Mouse (Mus musculus) forebrain, embryonic 10.5 days (tissue): ENCODE measurements around the gene Mybbp1a. TPM values are rescaled to one million over a fixed set of nuclear protein-coding genes. Genes with fewer than 3 reads are reported as not detected.

Experiments used
- DNase-seq: peaks from one replicate; pipeline ENCODE4 v3.0.0-alpha.2; 2017; ENCODE audit warnings: low spot score; ENCODE audit errors: extremely low spot score
- H3K27ac ChIP-seq: fragments of 300-500 bp; sonication (generic); 2 replicates; pipeline ENCODE4 v1.5.1; 2016; ENCODE audit warnings: mild to moderate bottlenecking
- H3K27me3 ChIP-seq: fragments of 300-500 bp; sonication (generic); 2 replicates; pipeline ENCODE4 v1.6.1; 2016; ENCODE audit warnings: mild to moderate bottlenecking; ENCODE audit not compliant: poor library complexity, severe bottlenecking
- H3K36me3 ChIP-seq: fragments of 300-500 bp; sonication (generic); replicated peaks from 2 replicates; pipeline ENCODE4 v1.6.1; 2016; ENCODE audit warnings: mild to moderate bottlenecking, moderate library complexity
- H3K4me1 ChIP-seq: fragments of 300-500 bp; sonication (generic); 2 replicates; pipeline ENCODE4 v1.6.1; 2016
- H3K4me3 ChIP-seq: fragments of 300-500 bp; sonication (generic); 2 replicates; pipeline ENCODE4 v1.5.1; 2016; ENCODE audit warnings: mild to moderate bottlenecking, moderate library complexity
- H3K9me3 ChIP-seq: fragments of 300-500 bp; sonication (generic); 2 replicates; pipeline ENCODE4 v1.6.1; 2016; ENCODE audit warnings: mild to moderate bottlenecking, moderate library complexity
- WGBS: fragments of 180-500 bp; shearing (Covaris S2); methylation state at CpG from one replicate; pipeline ENCODE4 v1.1.7; 2016; 5-methylcytosine and 5-hydroxymethylcytosine counted together
- polyA plus RNA-seq: library from polyadenylated mRNA; unstranded; fragments of >200 nt; fragmentation: Nextera tagmentation; extraction: Ambion mirVana; gene quantifications from 2 replicates; pipeline ENCODE4 v1.2.1, GENCODE M21; 2016

Gene Mybbp1a
- polyA plus RNA-seq, 1 experiment from 2014 or later, result 248 TPM

DNA sequence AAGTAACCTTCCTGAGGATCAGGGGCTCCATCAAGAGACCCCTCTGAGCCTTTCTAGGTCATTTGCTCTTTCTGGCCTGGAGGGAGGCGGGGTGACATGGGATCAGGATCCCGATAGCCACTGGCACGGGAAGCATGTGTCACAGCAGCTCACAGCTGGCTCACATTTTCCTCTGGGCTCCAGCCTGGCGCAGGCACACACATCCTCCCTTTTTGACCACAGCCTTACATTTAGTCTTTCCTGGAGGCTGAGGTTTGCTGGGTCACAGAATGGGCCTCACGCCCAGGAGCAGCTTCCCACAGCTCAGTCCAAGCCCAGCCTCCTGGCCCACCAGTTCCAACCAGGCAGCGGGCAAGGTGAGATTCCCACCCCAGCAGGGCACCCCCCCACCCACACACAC, 37.1 kb downstream of the Mybbp1a start:
- WGBS, result 77% methylated on average over 6 of the region's 6 CpGs
- Histone ChIP-seq H3K4me1 (peaks cover 43% of the 10 kb centered on the region), H3K27ac (peak overlapping the region; percentile 58), H3K9me3 (no peaks in the 10 kb centered on the region), H3K27me3 (no peaks in the 10 kb centered on the region), H3K4me3 (no peak overlapping the region), H3K36me3 (no peaks in the 10 kb centered on the region)
- DNase-seq, result no peak

DNA sequence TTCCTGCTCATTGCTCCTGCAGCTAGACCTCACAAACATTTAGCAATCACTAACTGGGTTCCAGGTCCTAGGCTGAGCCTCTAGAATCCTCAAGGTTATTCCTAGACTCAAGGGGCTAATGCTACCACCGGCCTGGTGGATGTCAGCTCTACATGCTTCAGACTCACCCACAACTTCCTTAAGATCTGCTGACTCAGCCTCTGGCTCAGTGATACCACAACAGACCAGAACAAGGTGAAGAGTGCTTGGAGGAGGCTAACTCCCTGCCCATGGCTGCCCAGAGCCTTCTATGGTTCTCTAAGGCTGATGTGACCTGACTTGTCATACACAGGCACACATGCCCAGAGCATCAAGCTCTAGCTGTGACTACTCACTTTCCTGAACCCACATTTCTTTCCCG, 38.3 kb downstream of the Mybbp1a start:
- Histone ChIP-seq H3K9me3 (no peaks in the 10 kb centered on the region), H3K4me1 (peaks cover 40% of the 10 kb centered on the region), H3K27me3 (no peaks in the 10 kb centered on the region), H3K4me3 (no peak overlapping the region), H3K27ac (peak overlapping the region; percentile 12; the same call in 1 of the 2 replicates), H3K36me3 (no peaks in the 10 kb centered on the region)
- WGBS, result 82% methylated on average over 2 of the region's 2 CpGs
- DNase-seq, result no peak

GRCm38 (mm10) chr11:72481313-72481712, 40.2 kb downstream of the Mybbp1a start:
- H3K27ac ChIP-seq, result peak overlapping the region; percentile 67
- WGBS, result 83% methylated on average over 5 of the region's 5 CpGs
- H3K4me3 ChIP-seq, result no peak overlapping the region
- H3K36me3 ChIP-seq, result no peaks in the 10 kb centered on the region
- DNase-seq, result no peak
- H3K27me3 ChIP-seq, result peaks cover 8% of the 10 kb centered on the region; the same call in 1 of the 2 replicates
- H3K4me1 ChIP-seq, result peaks cover 34% of the 10 kb centered on the region
- H3K9me3 ChIP-seq, result no peaks in the 10 kb centered on the region

DNA sequence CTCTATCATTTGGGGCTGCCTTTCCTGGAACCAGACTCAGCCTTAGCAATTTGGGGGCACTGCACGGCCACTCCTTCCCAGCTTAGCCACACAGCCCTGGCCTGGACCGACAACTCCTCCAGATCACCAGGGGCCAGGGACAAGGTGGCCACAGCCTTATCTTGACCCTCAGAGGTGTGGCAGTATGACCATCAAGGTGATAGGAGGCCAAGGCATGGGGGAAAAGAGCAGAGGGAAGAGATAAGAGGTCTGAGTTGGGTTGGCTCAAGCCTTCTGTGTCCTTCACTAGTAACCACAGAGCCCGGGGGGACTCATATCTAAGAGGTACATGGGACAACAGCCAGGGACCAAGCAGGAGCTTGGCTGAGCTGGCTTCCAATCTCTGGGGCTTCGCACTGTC, 40.8 kb downstream of the Mybbp1a start:
- WGBS, result 86% methylated on average over 4 of the region's 4 CpGs

DNA sequence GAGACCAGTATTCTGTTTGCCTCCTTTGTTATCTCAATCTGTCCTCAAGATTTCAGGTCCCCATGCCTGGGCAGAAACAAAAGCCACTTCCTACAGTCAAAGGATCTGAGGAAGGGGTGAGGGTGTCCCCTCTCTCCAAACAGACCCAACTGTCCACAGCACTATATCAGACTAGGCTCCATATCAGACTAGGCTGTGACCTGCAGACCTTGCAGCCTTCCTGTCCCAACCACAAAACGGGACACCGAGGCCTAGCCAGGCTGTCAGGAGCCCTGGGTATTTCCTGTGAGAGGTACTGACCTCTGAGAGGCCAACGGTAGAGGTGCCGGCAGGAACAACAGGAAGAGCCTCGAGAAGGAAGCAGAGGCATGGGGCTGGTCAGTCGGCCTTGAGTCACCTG, 43.4 kb downstream of the Mybbp1a start:
- peaks cover 25% of the 10 kb centered on the region for H3K4me1 ChIP-seq
- 71% methylated on average over 6 of the region's 6 CpGs for WGBS
- H3K27me3 ChIP-seq, result peaks cover 40% of the 10 kb centered on the region
- no peak for DNase-seq
- H3K36me3 ChIP-seq, result no peaks in the 10 kb centered on the region
- no peaks in the 10 kb centered on the region for H3K9me3 ChIP-seq
- H3K27ac ChIP-seq, result 0 out of 2 replicates have a peak overlapping the region, but pooled peaks have one; percentile 11
- no peak overlapping the region for H3K4me3 ChIP-seq

More for the DNA sequence above, 40.8 kb downstream of the Mybbp1a start:
- Histone ChIP-seq H3K4me3 (no peak overlapping the region), H3K27me3 (peaks cover 14% of the 10 kb centered on the region), H3K36me3 (no peaks in the 10 kb centered on the region), H3K4me1 (peaks cover 28% of the 10 kb centered on the region), H3K9me3 (no peaks in the 10 kb centered on the region), H3K27ac (peak overlapping the region; percentile 67; the same call in 1 of the 2 replicates)
- DNase-seq, result no peak

GRCm38 (mm10) chr11:72485157-72485556, 44.0 kb downstream of the Mybbp1a start:
- no peaks in the 10 kb centered on the region for H3K9me3 ChIP-seq
- peak overlapping the region; percentile 30; the same call in 1 of the 2 replicates for H3K27ac ChIP-seq
- WGBS, result 77% methylated on average over 5 of the region's 5 CpGs
- no peak for DNase-seq
- H3K4me3 ChIP-seq, result no peak overlapping the region
- H3K27me3 ChIP-seq, result peaks cover 46% of the 10 kb centered on the region
- H3K36me3 ChIP-seq, result no peaks in the 10 kb centered on the region
- H3K4me1 ChIP-seq, result peaks cover 31% of the 10 kb centered on the region

DNA sequence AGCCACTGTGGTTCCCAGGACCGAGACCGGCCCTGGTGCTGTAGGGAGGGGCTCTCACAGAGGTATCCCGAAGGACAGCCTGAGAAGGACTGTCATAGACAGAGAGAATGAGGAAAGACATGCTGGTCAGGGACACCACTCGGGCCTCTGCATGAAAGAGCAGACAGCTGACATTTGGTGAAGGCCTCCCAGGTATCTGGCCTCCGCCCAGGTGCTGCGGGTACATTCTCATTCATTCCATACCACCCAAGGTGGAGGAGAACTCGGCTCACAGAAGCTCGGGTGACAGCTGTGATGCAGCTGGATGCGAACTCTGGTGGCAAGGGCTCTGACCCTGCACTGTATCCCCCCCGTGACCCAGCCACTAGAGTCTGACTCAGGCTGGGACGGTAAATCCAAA, 44.8 kb downstream of the Mybbp1a start:
- WGBS, result 77% methylated on average over 11 of the region's 11 CpGs
- Histone ChIP-seq H3K27ac (no peak overlapping the region), H3K4me3 (no peak overlapping the region), H3K36me3 (no peaks in the 10 kb centered on the region), H3K9me3 (no peaks in the 10 kb centered on the region), H3K4me1 (peaks cover 32% of the 10 kb centered on the region), H3K27me3 (peaks cover 54% of the 10 kb centered on the region)
- no peak for DNase-seq

GRCm38 (mm10) chr11:72487171-72487570, 46.0 kb downstream of the Mybbp1a start:
- Histone ChIP-seq H3K36me3 (no peaks in the 10 kb centered on the region), H3K4me3 (peak overlapping the region; percentile 68), H3K27me3 (peaks cover 66% of the 10 kb centered on the region), H3K4me1 (peaks cover 39% of the 10 kb centered on the region), H3K9me3 (no peaks in the 10 kb centered on the region), H3K27ac (peak overlapping the region; percentile 22; the same call in 1 of the 2 replicates)
- 69% methylated on average over 5 of the region's 5 CpGs for WGBS
- no peak for DNase-seq

DNA sequence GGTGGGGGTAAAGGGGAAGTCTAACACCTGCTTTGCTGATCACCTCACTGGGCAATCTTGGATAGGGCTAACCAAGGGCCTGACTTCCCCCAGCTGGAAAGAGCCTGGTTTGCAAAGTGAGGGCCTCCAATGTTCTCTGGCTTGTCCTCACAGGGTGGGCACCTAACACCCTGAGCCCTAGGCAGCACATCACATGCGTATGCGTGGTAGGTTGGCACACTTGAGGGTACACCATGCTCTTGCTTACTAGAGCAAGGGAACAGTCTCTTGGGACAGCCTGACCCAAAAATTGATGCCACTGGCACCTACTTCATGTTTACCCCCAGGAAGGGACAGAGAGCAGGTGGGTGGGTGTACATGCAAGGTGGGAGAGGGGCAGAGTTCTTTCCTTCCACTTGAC, 46.6 kb downstream of the Mybbp1a start:
- no peaks in the 10 kb centered on the region for H3K36me3 ChIP-seq
- peaks cover 67% of the 10 kb centered on the region for H3K27me3 ChIP-seq
- H3K4me1 ChIP-seq, result peaks cover 40% of the 10 kb centered on the region
- H3K4me3 ChIP-seq, result peak overlapping the region; percentile 68
- H3K27ac ChIP-seq, result no peak overlapping the region
- 89% methylated on average over 2 of the region's 2 CpGs for WGBS
- no peak for DNase-seq
- no peaks in the 10 kb centered on the region for H3K9me3 ChIP-seq

DNA sequence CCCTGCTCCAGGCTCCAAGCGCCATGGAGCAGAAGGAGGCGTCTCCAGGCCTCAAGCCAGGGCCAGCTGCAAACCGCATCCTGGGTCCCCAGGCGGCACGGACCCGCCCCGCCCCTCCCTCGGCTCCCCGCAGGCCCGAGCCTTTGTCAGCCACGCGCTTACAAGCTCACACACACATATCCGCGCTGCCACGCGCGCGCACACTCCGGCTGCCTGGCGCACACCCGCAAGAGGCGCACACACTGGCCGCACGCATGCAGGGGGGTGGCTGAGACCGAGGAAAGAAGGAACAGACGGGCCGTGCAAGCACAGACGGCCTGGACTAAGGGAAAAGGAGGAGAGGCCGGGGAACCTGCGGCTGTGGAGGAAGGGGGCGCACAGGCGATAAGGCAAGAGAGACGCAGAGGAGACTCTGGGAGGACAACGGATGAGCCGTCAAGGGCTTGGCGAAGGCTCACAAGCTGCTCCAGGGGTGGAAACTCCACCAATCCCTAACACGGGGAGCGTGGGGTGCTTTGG, 47.7 kb downstream of the Mybbp1a start:
- H3K27me3 ChIP-seq, result peaks cover 67% of the 10 kb centered on the region
- H3K36me3 ChIP-seq, result no peaks in the 10 kb centered on the region
- H3K4me1 ChIP-seq, result peaks cover 40% of the 10 kb centered on the region
- under 1% methylated on average over 38 of the region's 38 CpGs for WGBS
- DNase-seq, result peak; percentile 39
- no peaks in the 10 kb centered on the region for H3K9me3 ChIP-seq
- peak overlapping the region; percentile 76 for H3K27ac ChIP-seq
- peak overlapping the region; percentile 68 for H3K4me3 ChIP-seq

GRCm38 (mm10) chr11:72489397-72489796, 48.2 kb downstream of the Mybbp1a start:
- H3K4me3 ChIP-seq, result peak overlapping the region; percentile 68
- no peaks in the 10 kb centered on the region for H3K9me3 ChIP-seq
- under 1% methylated on average over 42 of the region's 42 CpGs for whole genome bisulfite sequencing
- peak overlapping the region; percentile 76 for H3K27ac ChIP-seq
- H3K27me3 ChIP-seq, result peaks cover 67% of the 10 kb centered on the region
- DNase-seq, result no peak
- H3K4me1 ChIP-seq, result peaks cover 40% of the 10 kb centered on the region
- H3K36me3 ChIP-seq, result no peaks in the 10 kb centered on the region

- peaks cover 35% of the 10 kb centered on the region for H3K4me1 ChIP-seq
- peak; percentile 84 for DNase-seq
- 2% methylated on average over 38 of the region's 42 CpGs for WGBS
- H3K27ac ChIP-seq, result peak within 1 kb of the TSS; percentile 76
- no peaks in the 10 kb centered on the region for H3K36me3 ChIP-seq
- H3K9me3 ChIP-seq, result no peaks in the 10 kb centered on the region
- H3K27me3 ChIP-seq, result peaks cover 67% of the 10 kb centered on the region
- H3K4me3 ChIP-seq, result peak within 1 kb of the TSS; percentile 68
Measured at GRCm38 (mm10) chr11:72489881-72490301, 48.7 kb downstream of the Mybbp1a start, which contains the start of gene Spns2. Gene Spns2 (minus strand): TSS chr11:72489904.

DNA sequence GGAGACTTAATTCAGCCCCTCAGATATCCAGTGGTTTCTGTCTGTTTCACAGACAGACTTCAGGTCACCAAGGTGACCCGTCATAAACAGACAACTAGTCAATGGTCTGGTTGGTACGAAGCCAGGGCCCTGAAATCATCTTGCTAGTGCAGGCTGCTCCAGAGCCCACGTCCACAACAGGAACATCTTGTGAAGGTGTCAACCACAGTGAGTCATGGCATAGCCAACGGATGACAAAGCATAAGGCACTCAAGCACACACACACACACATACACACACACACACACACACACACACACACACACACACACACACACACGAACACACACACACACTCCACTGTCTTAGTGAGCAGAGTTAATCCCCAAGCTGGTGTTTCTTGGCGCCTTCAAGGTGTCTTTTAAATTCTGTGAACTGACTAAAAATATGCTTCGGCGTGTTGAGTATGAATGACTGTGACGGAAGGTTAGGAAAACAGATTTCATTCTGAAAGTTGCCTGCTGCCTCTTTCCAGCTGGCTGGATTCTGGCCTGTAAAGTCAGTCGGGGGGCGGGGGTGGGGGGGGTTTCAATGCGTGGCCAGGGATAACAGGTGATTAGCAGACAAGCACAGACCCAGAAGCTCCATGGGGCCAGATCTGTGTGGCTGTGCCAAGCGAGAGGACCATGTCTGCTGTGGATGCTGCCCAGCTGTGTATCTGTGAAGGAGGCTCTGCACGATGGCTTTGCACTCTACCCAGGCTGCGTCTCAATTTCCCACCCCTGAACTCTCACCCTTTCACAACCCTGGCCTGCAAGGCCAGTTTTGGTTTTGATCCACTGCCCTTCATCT, 50.2 kb downstream of the Mybbp1a start:
- Histone ChIP-seq H3K27me3 (peaks cover 59% of the 10 kb centered on the region), H3K9me3 (no peaks in the 10 kb centered on the region), H3K27ac (no peak overlapping the region), H3K4me1 (peaks cover 30% of the 10 kb centered on the region), H3K36me3 (no peaks in the 10 kb centered on the region), H3K4me3 (no peak overlapping the region)
- WGBS, result 74% methylated on average over 15 of the region's 15 CpGs
- no peak for DNase-seq
